In genomic region chr19:41913774-41914591, GRCm38 (mm10) we compare ENCODE assay signal across 8 mouse cellular contexts. TPM values are rescaled to one million over a fixed set of nuclear protein-coding genes. Genes with fewer than 3 reads are reported as not detected.
DNase-seq lines count a peak whose midpoint lies in the region; ATAC-seq and TF ChIP-seq lines count a peak whose summit lies in the region.

No protein-coding gene starts in this region.

- no peak for DNase-seq in lung, embryonic 14.5 days
- DNase-seq in lung, adult 2 months = no peak
- DNase-seq in natural killer cell, adult 2 months (ENCODE audit: low spot score in 2 of 2) = no peak
- no peak for DNase-seq in embryo, embryonic 10.5 days (ENCODE audit: low spot score)
- DNase-seq in frontal cortex, postnatal 25 days (ENCODE audit: low spot score in 2 of 2) = no peak

- H3K4me3 ChIP-seq in lung, embryonic 14.5 days (ENCODE audit: low read depth, low read length) = peak overlapping the region; percentile 95
- H3K4me3 ChIP-seq in lung, adult 2 months (replicated peaks; ENCODE audit: extremely low read depth, low read depth, low read length) = no peak overlapping the region
- H3K4me3 ChIP-seq in embryonic facial prominence, embryonic 13.5 days = peak overlapping the region; percentile 96
- H3K4me3 ChIP-seq in limb, embryonic 12.5 days (replicated peaks) = peak overlapping the region; percentile 93
- H3K4me3 ChIP-seq in small intestine, adult 2 months (ENCODE audit: low read depth, low read length) = peak overlapping the region; percentile 32

- H3K9me3 ChIP-seq in lung, embryonic 14.5 days (ENCODE audit: low read depth, low read length) = no peaks in the 10 kb centered on the region
- no peaks in the 10 kb centered on the region for H3K9me3 ChIP-seq in embryonic facial prominence, embryonic 13.5 days
- H3K9me3 ChIP-seq in limb, embryonic 12.5 days = no peaks in the 10 kb centered on the region

- no peaks in the 10 kb centered on the region; the same call in 1 of the 2 replicates for H3K4me1 ChIP-seq in lung, embryonic 14.5 days (ENCODE audit: insufficient read depth)
- H3K4me1 ChIP-seq in lung, adult 2 months (ENCODE audit: control insufficient read depth, insufficient read depth, low read length) = peaks cover 7% of the 10 kb centered on the region
- H3K4me1 ChIP-seq in embryonic facial prominence, embryonic 13.5 days = peaks cover 26% of the 10 kb centered on the region
- peaks cover 19% of the 10 kb centered on the region for H3K4me1 ChIP-seq in limb, embryonic 12.5 days (replicated peaks)
- H3K4me1 ChIP-seq in small intestine, adult 2 months (ENCODE audit: control insufficient read depth, insufficient read depth, insufficient read length, low read length) = peaks cover 6% of the 10 kb centered on the region; the same call in 1 of the 2 replicates

- H3K4me2 ChIP-seq in lung, embryonic 14.5 days = peak overlapping the region; percentile 76
- peak overlapping the region; percentile 92 for H3K4me2 ChIP-seq in embryonic facial prominence, embryonic 13.5 days
- H3K4me2 ChIP-seq in limb, embryonic 12.5 days = peak overlapping the region; percentile 93

- 43% methylated on average over 6 of the region's 6 CpGs for WGBS in lung, embryonic 14.5 days
- WGBS in lung, adult 2 months = 41% methylated on average over 6 of the region's 6 CpGs
- 28% methylated on average over 6 of the region's 6 CpGs for WGBS in embryonic facial prominence, embryonic 13.5 days
- 61% methylated on average over 6 of the region's 6 CpGs for WGBS in limb, embryonic 12.5 days
- 55% methylated on average over 6 of the region's 6 CpGs for WGBS in small intestine, adult 2 months

- no peak for TF ChIP-seq CTCF in lung, embryonic 14.5 days (IDR thresholded peaks at IDR 0.05; ENCODE audit: low read depth)
- TF ChIP-seq CTCF in lung, adult 2 months (IDR thresholded peaks at IDR 0.05; ENCODE audit: insufficient read depth, low read length) = no peak
- no peak for TF ChIP-seq CTCF in small intestine, adult 2 months (IDR thresholded peaks at IDR 0.05; ENCODE audit: extremely low read depth, insufficient read length, insufficient replicate concordance, low read depth, low read length)

- no peak overlapping the region; the same call in 1 of the 2 replicates for H3K27ac ChIP-seq in lung, embryonic 14.5 days (ENCODE audit: low read depth)
- peak overlapping the region; percentile 28; the same call in 1 of the 2 replicates for H3K27ac ChIP-seq in embryonic facial prominence, embryonic 13.5 days
- H3K27ac ChIP-seq in limb, embryonic 12.5 days = no peak overlapping the region
- H3K27ac ChIP-seq in small intestine, adult 2 months (ENCODE audit: insufficient read depth, low read depth, low read length) = no peak overlapping the region

- ATAC-seq in lung, embryonic 14.5 days (ENCODE audit: insufficient read depth) = no peak
- ATAC-seq in embryonic facial prominence, embryonic 13.5 days (ENCODE audit: insufficient number of reproducible peaks, insufficient read depth, low FRiP score, low TSS enrichment, low read depth) = no peak
- no peak for ATAC-seq in limb, embryonic 12.5 days (ENCODE audit: insufficient number of reproducible peaks, insufficient read depth, low FRiP score, low TSS enrichment, low read depth)

- H3K9ac ChIP-seq in lung, embryonic 14.5 days = peak overlapping the region; percentile 97
- H3K9ac ChIP-seq in embryonic facial prominence, embryonic 13.5 days = peak overlapping the region; percentile 96
- H3K9ac ChIP-seq in limb, embryonic 12.5 days (replicated peaks) = peak overlapping the region; percentile 91

- no peaks in the 10 kb centered on the region for H3K27me3 ChIP-seq in lung, embryonic 14.5 days (ENCODE audit: insufficient read depth, low read length)
- no peaks in the 10 kb centered on the region for H3K27me3 ChIP-seq in embryonic facial prominence, embryonic 13.5 days
- H3K27me3 ChIP-seq in limb, embryonic 12.5 days = no peaks in the 10 kb centered on the region
- no peaks in the 10 kb centered on the region for H3K27me3 ChIP-seq in small intestine, adult 2 months (ENCODE audit: control insufficient read depth, insufficient read depth, low read length)

- H3K36me3 ChIP-seq in lung, embryonic 14.5 days (ENCODE audit: insufficient read depth) = peaks cover 40% of the 10 kb centered on the region
- peaks cover 24% of the 10 kb centered on the region for H3K36me3 ChIP-seq in embryonic facial prominence, embryonic 13.5 days
- peaks cover 31% of the 10 kb centered on the region for H3K36me3 ChIP-seq in limb, embryonic 12.5 days
- H3K36me3 ChIP-seq in small intestine, adult 2 months (ENCODE audit: control insufficient read depth, insufficient read depth, low read length) = peaks cover 28% of the 10 kb centered on the region

- no peak for TF ChIP-seq POLR2A in lung, adult 2 months (IDR thresholded peaks at IDR 0.05; ENCODE audit: borderline replicate concordance, extremely low read depth, low read depth, low read length)
- no peak for TF ChIP-seq POLR2A in small intestine, adult 2 months (IDR thresholded peaks at IDR 0.05; ENCODE audit: low read depth, low read length)

RNA-seq across cellular contexts. Expression of gene Pgam1, which starts 2.3 kb away (rescaled TPM):
- polyA plus RNA-seq in lung, embryonic 14.5 days (2014; fragmentation: Nextera tagmentation; extraction: Ambion mirVana) = 662 and 692 TPM in 2 replicates
- 123 and 169 TPM in 2 replicates for polyA plus RNA-seq in lung, adult 2 months (2012; rRNA removed)
- polyA plus RNA-seq in embryonic facial prominence, embryonic 13.5 days (2015; fragmentation: Nextera tagmentation; extraction: Ambion mirVana) = 539 and 631 TPM in 2 replicates
- 636 and 656 TPM in 2 replicates for polyA plus RNA-seq in limb, embryonic 12.5 days (2016; fragmentation: Nextera tagmentation; extraction: Ambion mirVana)
- 159 and 216 TPM in 2 replicates for polyA plus RNA-seq in small intestine, adult 2 months (2012; rRNA removed)

RNA-seq across cellular contexts. Expression of gene Rrp12, which starts 18.0 kb away (rescaled TPM):
- polyA plus RNA-seq in lung, embryonic 14.5 days (2014; fragmentation: Nextera tagmentation; extraction: Ambion mirVana) = 13.6 and 15.6 TPM in 2 replicates
- 4.1 and 5.5 TPM in 2 replicates for polyA plus RNA-seq in lung, adult 2 months (2012; rRNA removed)
- 15.2 and 16.8 TPM in 2 replicates for polyA plus RNA-seq in embryonic facial prominence, embryonic 13.5 days (2015; fragmentation: Nextera tagmentation; extraction: Ambion mirVana)
- polyA plus RNA-seq in limb, embryonic 12.5 days (2016; fragmentation: Nextera tagmentation; extraction: Ambion mirVana) = 22.8 and 23.2 TPM in 2 replicates
- polyA plus RNA-seq in small intestine, adult 2 months (2012; rRNA removed) = 2.4 and 3.0 TPM in 2 replicates

RNA-seq across cellular contexts. Expression of gene Exosc1, which starts 19.2 kb away (rescaled TPM):
- polyA plus RNA-seq in lung, embryonic 14.5 days (2014; fragmentation: Nextera tagmentation; extraction: Ambion mirVana) = 84.5 and 93.0 TPM in 2 replicates
- polyA plus RNA-seq in lung, adult 2 months (2012; rRNA removed) = 12.2 and 16.0 TPM in 2 replicates
- 88.2 and 90.2 TPM in 2 replicates for polyA plus RNA-seq in embryonic facial prominence, embryonic 13.5 days (2015; fragmentation: Nextera tagmentation; extraction: Ambion mirVana)
- polyA plus RNA-seq in limb, embryonic 12.5 days (2016; fragmentation: Nextera tagmentation; extraction: Ambion mirVana) = 78.5 and 81.9 TPM in 2 replicates
- polyA plus RNA-seq in small intestine, adult 2 months (2012; rRNA removed) = 4.7 and 5.9 TPM in 2 replicates

RNA-seq across cellular contexts. Expression of gene Zdhhc16, which starts 19.3 kb away (rescaled TPM):
- 73.4 and 80.8 TPM in 2 replicates for polyA plus RNA-seq in lung, embryonic 14.5 days (2014; fragmentation: Nextera tagmentation; extraction: Ambion mirVana)
- polyA plus RNA-seq in lung, adult 2 months (2012; rRNA removed) = 67.4 and 91.5 TPM in 2 replicates
- polyA plus RNA-seq in embryonic facial prominence, embryonic 13.5 days (2015; fragmentation: Nextera tagmentation; extraction: Ambion mirVana) = 91.2 and 97.3 TPM in 2 replicates
- polyA plus RNA-seq in limb, embryonic 12.5 days (2016; fragmentation: Nextera tagmentation; extraction: Ambion mirVana) = 87.6 and 93.2 TPM in 2 replicates
- polyA plus RNA-seq in small intestine, adult 2 months (2012; rRNA removed) = 27.5 and 42.0 TPM in 2 replicates
